Mouse (Mus musculus) cerebellum, adult 11 months (tissue): Measurements from ENCODE around the gene Ephb1.

Experiments
- DNase-seq: peaks from one replicate; pipeline ENCODE4 v3.0.0; 2022

Ephb1 gene

GRCm38 (mm10) chr9:101903406-101903805 lies 451.1 kb downstream of the Ephb1 start:
- no peak for DNase-seq

GRCm38 (mm10) chr9:101897851-101898250 lies 456.6 kb downstream of the Ephb1 start:
- no peak for DNase-seq

- peak; percentile 61 for DNase-seq
Observed at GRCm38 (mm10) chr9:101883295-101883694, 471.2 kb downstream of the Ephb1 start.

- no peak for DNase-seq
Observed at GRCm38 (mm10) chr9:101877109-101877987, 477.1 kb downstream of the Ephb1 start.

GRCm38 (mm10) chr9:101875306-101875705 lies 479.2 kb downstream of the Ephb1 start:
- no peak for DNase-seq
